Mouse (Mus musculus) liver, embryonic 14.5 days (tissue): ENCODE data around the gene Atp4b. TPM values are rescaled to one million over a fixed set of nuclear protein-coding genes. Genes with fewer than 3 reads are reported as not detected.

Source experiments
- ATAC-seq: fragments of 200-750 bp; cut with Nextera tagmentation; 2 replicates; pipeline ENCODE4 v1.8.0; 2017; ENCODE audit warnings: moderate number of reproducible peaks, mild to moderate bottlenecking, moderate library complexity; ENCODE audit not compliant: insufficient read depth
- DNase-seq, 3 experiments: peaks; one replicate each; pipeline ENCODE4 v3.0.0-alpha.2; 2012 to 2013; ENCODE audit warnings: low read depth in 3 of 3, low spot score in 3 of 3
- H3K27ac ChIP-seq: fragments of 300-500 bp; sonication (generic); 2 replicates; pipeline ENCODE4 v1.5.1; 2014; ENCODE audit warnings: moderate library complexity, mild to moderate bottlenecking, control low read depth, inconsistent platforms
- H3K27me3 ChIP-seq: fragments of 300-500 bp; sonication (generic); 2 replicates; pipeline ENCODE4 v1.6.1; 2014; ENCODE audit warnings: mild to moderate bottlenecking, low read length, moderate library complexity; ENCODE audit not compliant: control insufficient read depth, insufficient read depth
- H3K36me3 ChIP-seq: fragments of 300-500 bp; sonication (generic); replicated peaks from 2 replicates; pipeline ENCODE4 v1.6.1; 2014; ENCODE audit warnings: low read depth; ENCODE audit not compliant: control insufficient read depth, insufficient read depth
- H3K4me1 ChIP-seq, 2 experiments: fragments of 200-500 bp in 1 of 2; fragments of 300-500 bp in 1 of 2; sonication (generic) in 1 of 2; replicated peaks; 2 replicates each; pipeline ENCODE4 v1.6.1; 2012 to 2014; ENCODE audit warnings: antibody characterized with exemption in 1 of 2, inconsistent platforms in 1 of 2, low read length in 1 of 2; ENCODE audit not compliant: control insufficient read depth in 2 of 2, insufficient read depth in 2 of 2
- H3K4me2 ChIP-seq: fragments of 300-500 bp; sonication (generic); 2 replicates; pipeline ENCODE4 v1.6.1; 2014; ENCODE audit warnings: low read depth, mild to moderate bottlenecking, control low read depth, moderate library complexity
- H3K4me3 ChIP-seq, 2 experiments: fragments of 200-500 bp in 1 of 2; fragments of 300-500 bp in 1 of 2; sonication (generic) in 1 of 2; 2 replicates each; pipeline ENCODE4 v1.5.1; 2012 to 2014; ENCODE audit warnings: low read depth in 2 of 2, low read length in 2 of 2, mild to moderate bottlenecking in 2 of 2, control low read depth in 1 of 2, inconsistent platforms in 1 of 2, moderate library complexity in 1 of 2; ENCODE audit not compliant: insufficient read depth in 1 of 2
- H3K9ac ChIP-seq: fragments of 300-500 bp; sonication (generic); replicated peaks from 2 replicates; pipeline ENCODE4 v1.6.1; 2014; ENCODE audit warnings: mild to moderate bottlenecking, control low read depth, moderate library complexity
- H3K9me3 ChIP-seq: fragments of 300-500 bp; sonication (generic); 2 replicates; pipeline ENCODE4 v1.6.1; 2016; ENCODE audit warnings: low read length, mixed read lengths; ENCODE audit not compliant: control insufficient read depth
- CTCF ChIP-seq: IDR thresholded peaks from 2 replicates; pipeline ENCODE4 v1.5.1; 2016; ENCODE audit warnings: antibody characterized with exemption, low read depth, control low read depth
- EP300 ChIP-seq: IDR thresholded peaks from 2 replicates; pipeline ENCODE4 v1.6.1; 2016; ENCODE audit warnings: antibody characterized with exemption, low read depth
- WGBS: fragments of 180-500 bp; shearing (Covaris S2); extraction: QIAGEN DNeasy Blood & Tissue Kit; methylation state at CpG from one replicate; pipeline ENCODE4 v1.1.7; 2014; ENCODE audit not compliant: insufficient replicate concordance; 5-methylcytosine and 5-hydroxymethylcytosine counted together
- polyA plus RNA-seq, 2 experiments: library from polyadenylated mRNA; depleted of rRNA in 1 of 2; stranded (reverse) in 1 of 2; unstranded in 1 of 2; fragments of >200 nt; fragmentation: Nextera tagmentation in 1 of 2; extraction: Ambion mirVana in 1 of 2; gene quantifications; 2 replicates each; pipeline versions ENCODE4 v1.2.1 to v1.2.3; 2012 to 2014

Atp4b gene
- polyA plus RNA-seq, 2 experiments = not detected

GRCm38 (mm10) chr8:13388744-13389143 is 7.9 kb downstream of the Atp4b start:
- ATAC-seq (no peak), DNase-seq (no peak)
- TF ChIP-seq CTCF (no peak), EP300 (no peak)
- Histone ChIP-seq H3K9ac (no peak overlapping the region), H3K27me3 (no peaks in the 10 kb centered on the region), H3K9me3 (no peaks in the 10 kb centered on the region), H3K4me2 (no peak overlapping the region), H3K4me3 (no peak overlapping the region), H3K36me3 (no peaks in the 10 kb centered on the region), H3K27ac (no peak overlapping the region), H3K4me1 (peaks cover 0 to 2% of the 10 kb centered on the region in 2 experiments; a peak in 1 of 4 replicates)
- 52% methylated on average over 2 of the region's 2 CpGs for WGBS

DNA sequence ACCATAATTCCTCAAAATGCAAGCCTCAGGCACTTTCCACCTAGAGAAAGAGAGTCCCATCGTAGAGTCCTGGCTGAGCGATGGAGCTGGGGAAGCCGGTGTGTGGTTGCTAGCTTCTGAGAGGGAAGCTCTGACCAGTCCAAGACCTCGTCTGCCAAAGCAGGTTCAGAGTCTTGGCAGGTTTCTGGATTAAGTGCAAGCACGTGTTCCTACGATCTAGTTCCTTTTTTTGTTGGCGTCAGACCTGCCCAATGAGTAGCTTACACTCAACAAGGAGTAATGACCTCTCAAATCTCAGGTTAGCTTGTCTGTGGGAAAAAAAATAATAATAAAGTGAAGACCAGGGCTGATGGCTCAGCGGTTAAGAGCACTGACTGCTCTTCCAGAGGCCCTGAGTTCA is 8.9 kb downstream of the Atp4b start:
- H3K4me1 ChIP-seq = peaks cover 0 to 2% of the 10 kb centered on the region in 2 experiments; a peak in 1 of 4 replicates

GRCm38 (mm10) chr8:13386366-13386765 is 10.3 kb downstream of the Atp4b start:
- Histone ChIP-seq H3K4me3 (no peak overlapping the region), H3K27me3 (no peaks in the 10 kb centered on the region), H3K36me3 (no peaks in the 10 kb centered on the region), H3K9ac (no peak overlapping the region), H3K9me3 (no peaks in the 10 kb centered on the region), H3K27ac (no peak overlapping the region), H3K4me1 (peaks cover 0 to 2% of the 10 kb centered on the region in 2 experiments; a peak in 1 of 4 replicates), H3K4me2 (no peak overlapping the region)
- no peak for ATAC-seq
- TF ChIP-seq CTCF = no peak
- no peak for TF ChIP-seq EP300
- DNase-seq = no peak
- WGBS = 69% methylated on average over 13 of the region's 13 CpGs

More for the DNA sequence above, 8.9 kb downstream of the Atp4b start:
- WGBS = 40% methylated on average over 8 of the region's 8 CpGs
- H3K4me2 ChIP-seq = no peak overlapping the region
- H3K27ac ChIP-seq = no peak overlapping the region
- ATAC-seq (no peak), DNase-seq (no peak)
- no peaks in the 10 kb centered on the region for H3K36me3 ChIP-seq
- H3K9me3 ChIP-seq = no peaks in the 10 kb centered on the region
- TF ChIP-seq EP300 (no peak), CTCF (no peak)
- no peak overlapping the region for H3K9ac ChIP-seq
- no peaks in the 10 kb centered on the region for H3K27me3 ChIP-seq
- H3K4me3 ChIP-seq = no peak overlapping the region

DNA sequence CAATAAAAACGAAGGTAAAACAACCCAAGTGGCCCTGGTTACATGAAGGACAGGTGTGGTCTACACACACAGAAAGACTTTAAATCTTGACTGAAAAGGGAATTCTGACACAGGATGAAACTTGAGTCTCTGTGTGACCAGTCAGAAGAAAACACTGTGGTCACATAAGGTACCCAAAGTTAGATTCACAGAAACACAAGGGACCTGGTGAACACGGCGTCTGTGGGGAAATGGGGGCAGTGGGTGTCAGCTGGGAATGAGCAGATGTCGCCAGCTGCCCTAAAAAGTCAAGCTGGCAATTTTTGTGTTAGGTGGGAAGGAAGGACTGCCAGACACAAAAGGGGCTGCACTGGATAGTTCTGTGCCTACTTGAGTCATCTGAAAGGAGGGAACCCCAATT is 13.6 kb downstream of the Atp4b start:
- H3K4me1 ChIP-seq = no peaks in the 10 kb centered on the region
- peaks cover 16% of the 10 kb centered on the region for H3K36me3 ChIP-seq
- no peaks in the 10 kb centered on the region for H3K27me3 ChIP-seq
- WGBS = 80% methylated on average over 4 of the region's 4 CpGs
- no peak overlapping the region for H3K4me2 ChIP-seq
- no peak overlapping the region for H3K4me3 ChIP-seq
- ATAC-seq (no peak), DNase-seq (no peak)
- TF ChIP-seq CTCF (no peak), EP300 (no peak)
- H3K27ac ChIP-seq = no peak overlapping the region
- no peak overlapping the region for H3K9ac ChIP-seq
- no peaks in the 10 kb centered on the region for H3K9me3 ChIP-seq

DNA sequence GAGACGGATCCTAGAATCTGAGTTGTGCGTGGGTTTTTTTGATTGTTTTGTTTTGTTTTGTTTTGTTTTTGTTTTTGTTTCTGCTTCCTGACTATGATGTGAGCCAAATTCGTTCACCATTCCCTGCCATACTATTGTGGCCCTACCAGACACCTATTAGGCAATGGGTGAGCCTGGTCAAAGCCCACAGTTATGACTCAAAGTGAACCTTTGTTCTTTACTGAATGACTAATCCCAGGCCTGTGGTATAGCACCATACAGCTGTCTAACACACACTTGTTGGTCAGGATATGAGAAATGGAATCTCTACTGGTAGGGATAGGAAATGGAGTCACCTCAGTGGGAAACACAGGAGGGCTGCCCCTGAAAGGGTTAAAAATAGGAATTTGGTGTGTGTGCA is 14.1 kb downstream of the Atp4b start:
- H3K4me3 ChIP-seq = no peak overlapping the region
- H3K9me3 ChIP-seq = no peaks in the 10 kb centered on the region
- DNase-seq (no peak), ATAC-seq (no peak)
- H3K9ac ChIP-seq = no peak overlapping the region
- H3K4me1 ChIP-seq = no peaks in the 10 kb centered on the region
- peaks cover 17% of the 10 kb centered on the region for H3K36me3 ChIP-seq
- H3K4me2 ChIP-seq = no peak overlapping the region
- no peak overlapping the region for H3K27ac ChIP-seq
- H3K27me3 ChIP-seq = no peaks in the 10 kb centered on the region
- TF ChIP-seq CTCF (no peak), EP300 (no peak)
- whole genome bisulfite sequencing = 66% methylated on average over 3 of the region's 3 CpGs
